Mouse (Mus musculus) heart, embryonic 11.5 days (tissue): ENCODE data around the gene Smtn. TPM values are rescaled to one million over a fixed set of nuclear protein-coding genes. Genes with fewer than 3 reads are reported as not detected.

Experiments
- ATAC-seq: fragments of 200-750 bp; cut with Nextera tagmentation; replicated peaks from 2 replicates; pipeline ENCODE4 v1.8.0; 2017; ENCODE audit warnings: moderate library complexity; ENCODE audit not compliant: insufficient number of reproducible peaks, low FRiP score, low TSS enrichment
- H3K27ac ChIP-seq: fragments of 300-500 bp; sonication (generic); 2 replicates; pipeline ENCODE4 v1.5.1; 2014; ENCODE audit warnings: mild to moderate bottlenecking, low read depth, low read length
- H3K27me3 ChIP-seq: fragments of 300-500 bp; sonication (generic); 2 replicates; pipeline ENCODE4 v1.6.1; 2014; ENCODE audit warnings: mild to moderate bottlenecking, low read length, mixed read lengths; ENCODE audit not compliant: control insufficient read depth, insufficient read depth
- H3K36me3 ChIP-seq: fragments of 300-500 bp; sonication (generic); 2 replicates; pipeline ENCODE4 v1.6.1; 2014; ENCODE audit warnings: mild to moderate bottlenecking, low read length, moderate library complexity, mixed read lengths; ENCODE audit not compliant: control insufficient read depth, insufficient read depth
- H3K4me1 ChIP-seq: fragments of 300-500 bp; sonication (generic); 2 replicates; pipeline ENCODE4 v1.6.1; 2014; ENCODE audit warnings: low read length; ENCODE audit not compliant: control insufficient read depth, insufficient read depth
- H3K4me2 ChIP-seq: fragments of 300-500 bp; sonication (generic); 2 replicates; pipeline ENCODE4 v1.6.1; 2014; ENCODE audit warnings: mild to moderate bottlenecking, moderate library complexity
- H3K4me3 ChIP-seq: fragments of 300-500 bp; sonication (generic); 2 replicates; pipeline ENCODE4 v1.5.1; 2014; ENCODE audit warnings: low read depth, low read length
- H3K9ac ChIP-seq: fragments of 300-500 bp; sonication (generic); 2 replicates; pipeline ENCODE4 v1.6.1; 2014; ENCODE audit warnings: mild to moderate bottlenecking, low read depth, low read length, moderate library complexity
- H3K9me3 ChIP-seq: fragments of 300-500 bp; sonication (generic); replicated peaks from 2 replicates; pipeline ENCODE4 v1.6.1; 2016; ENCODE audit warnings: low read length; ENCODE audit not compliant: control insufficient read depth
- WGBS: fragments of 180-500 bp; shearing (Covaris S2); extraction: QIAGEN DNeasy Blood & Tissue Kit; methylation state at CpG from one replicate; pipeline ENCODE4 v1.1.7; 2014; ENCODE audit not compliant: insufficient replicate concordance; 5-methylcytosine and 5-hydroxymethylcytosine counted together
- polyA plus RNA-seq: library from polyadenylated mRNA; unstranded; fragments of >200 nt; fragmentation: Nextera tagmentation; extraction: Ambion mirVana; gene quantifications from 2 replicates; pipeline ENCODE4 v1.2.1, GENCODE M21; 2014

Gene Smtn
- polyA plus RNA-seq = 66.9 and 72.9 TPM in 2 replicates

GRCm38 (mm10) chr11:3540451-3541085 lies at the start of gene Smtn:
Gene Smtn (minus strand): TSS chr11:3540612.
- Histone ChIP-seq H3K9ac (peak within 1 kb of the TSS; percentile 64), H3K27ac (no peak within 1 kb of the TSS), H3K36me3 (no peaks in the 10 kb centered on the region), H3K4me1 (peaks cover 32% of the 10 kb centered on the region), H3K4me3 (peak within 1 kb of the TSS; percentile 54), H3K27me3 (no peaks in the 10 kb centered on the region), H3K9me3 (peaks cover 4% of the 10 kb centered on the region; the same call in 1 of the 2 replicates), H3K4me2 (peak within 1 kb of the TSS; percentile 71)
- 88% methylated on average over 23 of the region's 23 CpGs for WGBS
- ATAC-seq = no peak

- Histone ChIP-seq H3K27ac (no peak overlapping the region), H3K36me3 (no peaks in the 10 kb centered on the region), H3K9me3 (no peaks in the 10 kb centered on the region), H3K4me1 (peaks cover 3% of the 10 kb centered on the region; the same call in 1 of the 2 replicates), H3K9ac (no peak overlapping the region), H3K4me3 (no peak overlapping the region), H3K4me2 (no peak overlapping the region), H3K27me3 (no peaks in the 10 kb centered on the region)
- no peak; the same call in 1 of the 2 replicates for ATAC-seq
- 61% methylated on average over 11 of the region's 11 CpGs for WGBS
Observed at GRCm38 (mm10) chr11:3588036-3588672, 47.7 kb upstream of the Smtn start.

GRCm38 (mm10) chr11:3587350-3587749 lies 46.9 kb upstream of the Smtn start:
- no peaks in the 10 kb centered on the region for H3K27me3 ChIP-seq
- H3K27ac ChIP-seq = no peak overlapping the region
- H3K9ac ChIP-seq = no peak overlapping the region
- no peak overlapping the region for H3K4me3 ChIP-seq
- no peaks in the 10 kb centered on the region for H3K9me3 ChIP-seq
- WGBS = 19% methylated on average over 4 of the region's 4 CpGs
- no peak for ATAC-seq
- no peak overlapping the region for H3K4me2 ChIP-seq
- peaks cover 3% of the 10 kb centered on the region; the same call in 1 of the 2 replicates for H3K4me1 ChIP-seq
- H3K36me3 ChIP-seq = no peaks in the 10 kb centered on the region

- Histone ChIP-seq H3K27ac (no peak overlapping the region), H3K4me1 (peaks cover 3% of the 10 kb centered on the region; the same call in 1 of the 2 replicates), H3K9me3 (no peaks in the 10 kb centered on the region), H3K4me3 (no peak overlapping the region), H3K36me3 (no peaks in the 10 kb centered on the region), H3K4me2 (no peak overlapping the region), H3K27me3 (no peaks in the 10 kb centered on the region), H3K9ac (no peak overlapping the region)
- 70% methylated on average over 6 of the region's 6 CpGs for WGBS
- no peak for ATAC-seq
Observed at GRCm38 (mm10) chr11:3585983-3586618, 45.7 kb upstream of the Smtn start.

GRCm38 (mm10) chr11:3583127-3583526 lies 42.7 kb upstream of the Smtn start:
- Histone ChIP-seq H3K4me1 (peaks cover 3% of the 10 kb centered on the region; the same call in 1 of the 2 replicates), H3K9me3 (no peaks in the 10 kb centered on the region), H3K9ac (no peak overlapping the region), H3K36me3 (no peaks in the 10 kb centered on the region), H3K27ac (no peak overlapping the region), H3K4me2 (no peak overlapping the region), H3K27me3 (no peaks in the 10 kb centered on the region), H3K4me3 (no peak overlapping the region)
- ATAC-seq = no peak
- 68% methylated on average over 5 of the region's 5 CpGs for WGBS

GRCm38 (mm10) chr11:3581908-3582307 lies 41.5 kb upstream of the Smtn start:
- Histone ChIP-seq H3K27me3 (no peaks in the 10 kb centered on the region), H3K9me3 (no peaks in the 10 kb centered on the region), H3K27ac (no peak overlapping the region), H3K4me2 (no peak overlapping the region), H3K4me1 (no peaks in the 10 kb centered on the region), H3K36me3 (no peaks in the 10 kb centered on the region), H3K4me3 (no peak overlapping the region), H3K9ac (no peak overlapping the region)
- no peak for ATAC-seq
- 84% methylated on average over 4 of the region's 4 CpGs for WGBS

- 57% methylated on average over 7 of the region's 7 CpGs for WGBS
- Histone ChIP-seq H3K36me3 (no peaks in the 10 kb centered on the region), H3K4me2 (no peak overlapping the region), H3K9ac (no peak overlapping the region), H3K27ac (no peak overlapping the region), H3K9me3 (no peaks in the 10 kb centered on the region), H3K4me1 (no peaks in the 10 kb centered on the region), H3K27me3 (no peaks in the 10 kb centered on the region), H3K4me3 (no peak overlapping the region)
- ATAC-seq = no peak
Observed at GRCm38 (mm10) chr11:3580306-3581084, 40.1 kb upstream of the Smtn start.

- Histone ChIP-seq H3K9me3 (no peaks in the 10 kb centered on the region), H3K4me2 (no peak overlapping the region), H3K4me3 (no peak overlapping the region), H3K9ac (no peak overlapping the region), H3K4me1 (peaks cover 4% of the 10 kb centered on the region; the same call in 1 of the 2 replicates), H3K27ac (no peak overlapping the region), H3K36me3 (no peaks in the 10 kb centered on the region), H3K27me3 (no peaks in the 10 kb centered on the region)
- 65% methylated on average over 10 of the region's 10 CpGs for WGBS
- ATAC-seq = no peak
Observed at GRCm38 (mm10) chr11:3578050-3578725, 37.8 kb upstream of the Smtn start.
